28 mouse cellular contexts compared by ENCODE assay signal in genomic region chr10:85522220-85522760, GRCm38 (mm10).
A peak's percentile ranks its signal among the peaks of the same experiment; 100 is the strongest.
DNase-seq lines count a peak whose midpoint lies in the region; ATAC-seq and TF ChIP-seq lines count a peak whose summit lies in the region.
"Had no signal": no experiment of that assay in that cellular context is flagged by ENCODE, and none has a peak within 500 bp of the region (broad histone marks: within the 10 kb centered on the region; RNA-seq: fewer than 3 reads in every experiment).

No protein-coding gene starts in this region.

- TF ChIP-seq EP300 in CH12.LX (IDR thresholded peaks at IDR 0.05; ENCODE audit: low read length) = peak; percentile 51; the same call in 1 of the 2 replicates

- no peak for TF ChIP-seq CTCF in CH12.LX (conservative IDR thresholded peaks at IDR 0.05 in 1 of 2, IDR thresholded peaks at IDR 0.05 in 1 of 2; ENCODE audit: low read depth in 2 of 2, low read length in 2 of 2)
- no peak for TF ChIP-seq CTCF in forebrain, postnatal 0 days (IDR thresholded peaks at IDR 0.05; ENCODE audit: low read depth)
- no peak for TF ChIP-seq CTCF in left cerebral cortex, adult 2 months (IDR thresholded peaks at IDR 0.05)

- dilution Hi-C loops in CH12.LX (cut with MboI; ENCODE audit: extremely low pct_ligation_motif_present, extremely low pct_unique_long_range_greater_than_20kb, low sequenced_read_pairs) = no loop called here

- H3K4me1 ChIP-seq in CH12.LX (ENCODE audit: control insufficient read depth in 1 of 2, insufficient read depth in 2 of 2) = peaks cover 30 to 60% of the 10 kb centered on the region in 2 experiments
- peaks cover 28% of the 10 kb centered on the region for H3K4me1 ChIP-seq in midbrain, embryonic 13.5 days (replicated peaks)
- peaks cover 4% of the 10 kb centered on the region; the same call in 1 of the 2 replicates for H3K4me1 ChIP-seq in forebrain, postnatal 0 days (ENCODE audit: insufficient read depth)
- H3K4me1 ChIP-seq: heart, embryonic 15.5 days had no signal

- in situ Hi-C loops in CH12.LX (cut with MboI; ENCODE audit: low pct_ligation_motif_present, low pct_unique_long_range_greater_than_20kb, low sequenced_read_pairs) = no loop called here

- no peak overlapping the region for H3K4me3 ChIP-seq in CH12.LX (replicated peaks in 1 of 3; ENCODE audit: low read depth in 2 of 3, low read length in 2 of 3, poor library complexity in 1 of 3)
- H3K4me3 ChIP-seq in midbrain, embryonic 13.5 days (replicated peaks) = no peak overlapping the region
- H3K4me3 ChIP-seq in forebrain, postnatal 0 days (ENCODE audit: low read depth, low read length) = no peak overlapping the region
- no peak overlapping the region for H3K4me3 ChIP-seq in left cerebral cortex, adult 2 months
- H3K4me3 ChIP-seq: forebrain, embryonic 10.5 days; forebrain, embryonic 13.5 days; gastrocnemius, adult 2 months; heart, embryonic 12.5 days; heart, embryonic 15.5 days had no signal

- TF ChIP-seq POLR2A in CH12.LX (IDR thresholded peaks at IDR 0.05; ENCODE audit: low read depth, low read length) = no peak

- intact Hi-C loops in left cerebral cortex, adult 2 months (cut with DNase I) = no loop called here

- WGBS in midbrain, embryonic 13.5 days = 89% methylated on average over 7 of the region's 7 CpGs
- WGBS in forebrain, postnatal 0 days = 88% methylated on average over 7 of the region's 7 CpGs

- H3K27me3 ChIP-seq in CH12.LX (replicated peaks) = no peaks in the 10 kb centered on the region
- no peaks in the 10 kb centered on the region for H3K27me3 ChIP-seq in midbrain, embryonic 13.5 days
- no peaks in the 10 kb centered on the region for H3K27me3 ChIP-seq in forebrain, postnatal 0 days (ENCODE audit: insufficient read depth, low read length)
- H3K27me3 ChIP-seq: forebrain, embryonic 13.5 days; heart, embryonic 15.5 days had no signal

- no peak overlapping the region for H3K4me2 ChIP-seq in CH12.LX (ENCODE audit: insufficient read depth, low read depth, poor library complexity, severe bottlenecking)
- no peak overlapping the region for H3K4me2 ChIP-seq in midbrain, embryonic 13.5 days (replicated peaks)
- no peak overlapping the region for H3K4me2 ChIP-seq in forebrain, postnatal 0 days (ENCODE audit: low read depth)
- H3K4me2 ChIP-seq: forebrain, embryonic 13.5 days; heart, embryonic 12.5 days; heart, embryonic 15.5 days; hindbrain, embryonic 14.5 days had no signal

- no peak overlapping the region for H3K27ac ChIP-seq in CH12.LX (ENCODE audit: insufficient read depth, low read depth)
- H3K27ac ChIP-seq in midbrain, embryonic 13.5 days = no peak overlapping the region
- H3K27ac ChIP-seq in forebrain, postnatal 0 days (ENCODE audit: low read depth, low read length) = no peak overlapping the region
- H3K27ac ChIP-seq in left cerebral cortex, adult 2 months = no peak overlapping the region
- H3K27ac ChIP-seq: forebrain, embryonic 10.5 days; forebrain, embryonic 13.5 days; gastrocnemius, adult 2 months; heart, embryonic 15.5 days; hindbrain, embryonic 14.5 days; hindbrain, postnatal 0 days had no signal

- no peak for TF ChIP-seq RAD21 in CH12.LX (IDR thresholded peaks at IDR 0.05; ENCODE audit: low read depth, low read length)

- no peak overlapping the region for H3K9ac ChIP-seq in CH12.LX (ENCODE audit: insufficient read depth, low read depth)
- no peak overlapping the region for H3K9ac ChIP-seq in midbrain, embryonic 13.5 days (replicated peaks)
- H3K9ac ChIP-seq in forebrain, postnatal 0 days = no peak overlapping the region
- H3K9ac ChIP-seq: forebrain, embryonic 13.5 days; heart, embryonic 12.5 days; heart, embryonic 15.5 days; hindbrain, embryonic 14.5 days had no signal

- peak; percentile 56 to 76 for DNase-seq in adrenal gland, adult (ENCODE audit: inconsistent age in 2 of 2, low spot score in 1 of 2)
- DNase-seq in adrenal gland, postnatal 4 days (ENCODE audit: low spot score in 2 of 2) = no peak
- peak; percentile 37 for DNase-seq in CH12.LX (ENCODE audit: extremely low read depth)
- DNase-seq in adipocyte (ENCODE audit: low spot score) = peak; percentile 2
- DNase-seq in adrenal gland, postnatal 14 days = peak; percentile 63
- no peak for DNase-seq in forebrain, postnatal 0 days
- DNase-seq in left cerebral cortex, adult 2 months (ENCODE audit: extremely low spot score in 1 of 2, low spot score in 2 of 2) = no peak
- DNase-seq: cerebellum, adult 18-20 months; cerebellum, adult 9-10 months; cerebellum, postnatal 14 days; gastrocnemius, adult 2 months; gastrocnemius, postnatal 14 days; heart, adult 18-20 months; heart, postnatal 10 days; heart, postnatal 36 days; kidney, adult 18-20 months had no signal

- H3K36me3 ChIP-seq in CH12.LX (replicated peaks in 1 of 2; ENCODE audit: control insufficient read depth in 1 of 2, insufficient read depth in 1 of 2, low read length in 1 of 2) = peaks cover 0 to 41% of the 10 kb centered on the region in 2 experiments
- no peaks in the 10 kb centered on the region for H3K36me3 ChIP-seq in midbrain, embryonic 13.5 days
- H3K36me3 ChIP-seq in forebrain, postnatal 0 days (ENCODE audit: insufficient read depth) = no peaks in the 10 kb centered on the region
- H3K36me3 ChIP-seq: forebrain, embryonic 10.5 days; G1E; heart, embryonic 12.5 days; heart, embryonic 15.5 days had no signal

- H3K79me2 ChIP-seq in CH12.LX (replicated peaks; ENCODE audit: control insufficient read depth, extremely low read depth, insufficient read depth, poor library complexity, severe bottlenecking) = no peaks in the 10 kb centered on the region

- ATAC-seq in midbrain, embryonic 13.5 days = no peak
- ATAC-seq in forebrain, postnatal 0 days = no peak
- ATAC-seq: activated CD4-positive, CD25-positive, alpha-beta regulatory T cell, adult 4 months; forebrain, embryonic 13.5 days; forebrain, embryonic 16.5 days; hindbrain, postnatal 0 days; inflammation-experienced regulatory T-cells, adult 6 months; intestine, embryonic 16.5 days had no signal

- peaks cover 12% of the 10 kb centered on the region for H3K9me3 ChIP-seq in CH12.LX (replicated peaks; ENCODE audit: low read length)
- no peaks in the 10 kb centered on the region for H3K9me3 ChIP-seq in midbrain, embryonic 13.5 days
- no peaks in the 10 kb centered on the region for H3K9me3 ChIP-seq in forebrain, postnatal 0 days (ENCODE audit: low read length)
- H3K9me3 ChIP-seq: forebrain, embryonic 10.5 days; forebrain, embryonic 13.5 days; heart, embryonic 12.5 days; heart, embryonic 15.5 days had no signal

TF ChIP-seq in CH12.LX, 34 proteins besides CTCF, POLR2A, EP300 and RAD21:
- TF ChIP-seq HCFC1 (IDR thresholded peaks at IDR 0.05; ENCODE audit: low read depth, low read length) (no peak), ZC3H11A (IDR thresholded peaks at IDR 0.05; ENCODE audit: low read depth, low read length) (no peak), USF2 (conservative IDR thresholded peaks at IDR 0.05; ENCODE audit: low read depth, low read length) (no peak), NELFE (IDR thresholded peaks at IDR 0.05; ENCODE audit: low read depth, low read length) (no peak), ZMIZ1 (IDR thresholded peaks at IDR 0.05; ENCODE audit: low read depth, low read length) (no peak), GABPA (IDR thresholded peaks at IDR 0.05; ENCODE audit: insufficient replicate concordance, low read depth, low read length) (no peak), ZNF384 (IDR thresholded peaks at IDR 0.05; ENCODE audit: low read depth, low read length) (no peak), SMC3 (IDR thresholded peaks at IDR 0.05; ENCODE audit: low read depth, low read length) (no peak), MYC (IDR thresholded peaks at IDR 0.05; ENCODE audit: low read depth, low read length) (no peak), RCOR1 (conservative IDR thresholded peaks at IDR 0.05; ENCODE audit: low read depth, low read length) (no peak), JUND (conservative IDR thresholded peaks at IDR 0.05; ENCODE audit: low read depth, low read length) (no peak), CHD2 (IDR thresholded peaks at IDR 0.05; ENCODE audit: low read length) (no peak), KAT2A (IDR thresholded peaks at IDR 0.05; ENCODE audit: insufficient replicate concordance, low read length) (no peak), BHLHE40 (IDR thresholded peaks at IDR 0.05; ENCODE audit: low read depth, low read length) (peak; percentile 66), ELF1 (IDR thresholded peaks at IDR 0.05; ENCODE audit: low read depth, low read length) (0 out of 2 replicates have a peak, but pooled peaks have one; percentile 11), MAFK (IDR thresholded peaks at IDR 0.05; ENCODE audit: insufficient replicate concordance, low read length) (no peak), USF1 (IDR thresholded peaks at IDR 0.05; ENCODE audit: low read depth, low read length) (no peak), MAZ (IDR thresholded peaks at IDR 0.05; ENCODE audit: low read depth, low read length) (no peak), ZKSCAN1 (IDR thresholded peaks at IDR 0.05; ENCODE audit: borderline replicate concordance, low read depth, low read length) (no peak), MXI1 (IDR thresholded peaks at IDR 0.05; ENCODE audit: low read depth, low read length) (0 out of 2 replicates have a peak, but pooled peaks have one; percentile 30), TCF12 (IDR thresholded peaks at IDR 0.05; ENCODE audit: low read depth, low read length) (peak; percentile 72), ETS1 (conservative IDR thresholded peaks at IDR 0.05; ENCODE audit: low read depth, low read length) (peak; percentile 79), CHD1 (IDR thresholded peaks at IDR 0.05; ENCODE audit: low read depth, low read length) (no peak), PAX5 (IDR thresholded peaks at IDR 0.05; ENCODE audit: low read length) (no peak), UBTF (IDR thresholded peaks at IDR 0.05; ENCODE audit: low read depth, low read length) (no peak), E2F4 (IDR thresholded peaks at IDR 0.05; ENCODE audit: insufficient replicate concordance, low read depth, low read length) (no peak), NRF1 (IDR thresholded peaks at IDR 0.05; ENCODE audit: low read depth, low read length) (no peak), MEF2A (IDR thresholded peaks at IDR 0.05; ENCODE audit: borderline replicate concordance, low read depth, low read length) (no peak; the same call in 1 of the 2 replicates), JUN (IDR thresholded peaks at IDR 0.05; ENCODE audit: insufficient read depth, low read depth, low read length) (no peak), IRF4 (IDR thresholded peaks at IDR 0.05; ENCODE audit: low read depth, low read length) (peak; percentile 89), MAX (IDR thresholded peaks at IDR 0.05; ENCODE audit: low read length) (no peak), POLR2AphosphoS2 (IDR thresholded peaks at IDR 0.05; ENCODE audit: low read depth, low read length) (no peak), TBP (conservative IDR thresholded peaks at IDR 0.05; ENCODE audit: low read depth, low read length) (no peak), SIN3A (IDR thresholded peaks at IDR 0.05; ENCODE audit: low read length) (no peak)

Comparison
In these comparisons a context has a peak if more than half of its experiments do, and no peak if none do; other contexts are left out.
1. DNase-seq: peak in adrenal gland, adult (2 of 2), CH12.LX (single experiment), adipocyte (single experiment) and adrenal gland, postnatal 14 days (single experiment); none in adrenal gland, postnatal 4 days (0 of 2), forebrain, postnatal 0 days (single experiment) and left cerebral cortex, adult 2 months (0 of 2).